Mouse (Mus musculus): ENCODE results near the gene Pnmal1.
A peak's percentile ranks its signal among the peaks of the same experiment; 100 is the strongest.

Pnmal1 gene

DNA sequence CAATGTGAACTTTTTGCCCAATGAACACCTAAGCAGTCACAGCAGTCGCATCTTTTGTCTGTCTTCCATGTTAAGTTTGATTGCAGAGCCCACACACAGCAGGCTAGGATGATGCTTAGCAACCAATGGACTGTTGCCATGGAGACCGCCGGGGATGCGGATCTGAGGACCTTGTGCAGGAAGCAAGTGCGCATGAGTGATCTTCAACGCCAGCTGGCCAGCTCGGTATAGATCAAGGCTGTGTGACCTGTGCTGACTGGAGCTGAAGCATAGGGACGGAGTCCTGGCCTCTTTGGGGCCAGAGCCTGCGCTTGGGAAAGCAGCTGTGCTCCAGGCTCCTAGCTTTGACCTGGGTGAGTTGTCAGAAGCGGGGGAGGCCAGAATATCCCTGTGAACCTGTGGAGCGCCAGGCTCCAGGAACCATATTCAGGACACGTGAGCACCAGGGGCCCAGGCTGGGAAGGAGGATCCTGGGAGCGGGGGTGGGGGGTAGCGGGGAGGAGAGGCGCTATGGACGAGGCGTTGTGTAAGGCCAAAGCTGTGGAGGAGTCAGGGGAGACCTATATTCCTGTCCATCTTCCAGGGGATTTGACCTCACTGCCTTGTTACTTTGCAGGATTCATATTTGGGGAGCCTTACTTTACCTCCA lies at the start of gene Pnmal1:
Gene Pnmal1 (plus strand): TSS at position 141 of the 649 bp plus-strand sequence.
- no peak for DNase-seq (ENCODE audit: low spot score)

DNA sequence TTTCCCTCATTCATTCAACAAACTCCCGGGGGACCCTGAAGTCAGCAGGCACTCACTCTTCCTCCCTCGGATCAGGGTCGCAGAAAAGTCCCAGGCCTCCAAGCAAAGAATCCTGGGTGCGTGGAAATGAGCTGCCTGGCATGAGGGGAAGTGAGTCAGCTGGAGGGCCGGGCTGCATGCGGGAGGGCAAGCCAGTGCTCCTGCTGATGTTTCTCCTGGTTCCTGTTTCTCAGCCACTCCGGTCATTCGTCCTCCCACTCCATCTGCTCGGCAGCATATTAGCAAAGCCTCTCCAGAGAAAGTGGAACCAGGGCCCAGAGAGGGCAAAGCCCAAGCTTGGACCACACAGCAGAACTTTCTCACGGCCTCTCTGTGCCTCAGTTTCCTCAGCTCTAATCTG lies 49.6 kb upstream of the Pnmal1 start:
- no peak for DNase-seq (ENCODE audit: low spot score)

DNA sequence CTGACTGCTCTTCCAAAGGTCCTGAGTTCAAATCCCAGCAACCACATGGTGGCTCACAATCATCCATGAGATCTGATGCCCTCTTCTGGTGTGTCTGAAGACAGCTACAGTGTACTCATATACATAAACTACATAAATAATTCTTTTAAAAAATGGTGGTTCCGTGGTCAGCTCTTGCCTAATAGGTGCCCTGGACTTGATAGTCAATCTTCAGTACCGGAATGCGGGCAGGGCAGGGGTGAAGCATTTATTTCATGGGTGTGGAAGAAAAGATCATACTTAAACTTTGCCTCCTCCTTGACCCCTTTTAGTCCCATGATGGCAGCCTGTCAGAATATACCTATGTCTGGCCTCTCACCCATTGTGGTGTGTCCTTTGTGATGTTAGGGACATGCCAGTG lies 47.6 kb upstream of the Pnmal1 start:
- no peak for DNase-seq (ENCODE audit: low spot score)

DNA sequence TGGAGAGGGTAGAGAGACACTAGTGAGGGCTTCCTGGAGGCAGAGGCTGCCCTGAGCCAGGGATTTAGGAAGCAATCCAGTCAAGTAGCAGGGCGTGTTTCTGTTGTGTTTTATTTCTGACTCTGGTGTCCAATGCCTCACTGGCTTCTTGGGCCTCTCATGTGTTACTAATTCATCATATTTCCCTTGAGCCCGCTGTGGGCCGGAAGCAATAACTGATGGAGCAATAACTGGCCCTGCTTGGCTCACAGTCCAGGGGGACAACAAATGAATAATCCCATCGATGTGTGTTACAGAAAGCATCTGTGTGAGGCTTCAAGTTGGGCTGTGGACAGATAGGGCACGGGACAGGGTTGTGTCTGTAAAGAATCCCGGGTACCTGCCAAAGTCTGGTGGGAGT lies 47.1 kb upstream of the Pnmal1 start:
- no peak for DNase-seq (ENCODE audit: low spot score)

DNA sequence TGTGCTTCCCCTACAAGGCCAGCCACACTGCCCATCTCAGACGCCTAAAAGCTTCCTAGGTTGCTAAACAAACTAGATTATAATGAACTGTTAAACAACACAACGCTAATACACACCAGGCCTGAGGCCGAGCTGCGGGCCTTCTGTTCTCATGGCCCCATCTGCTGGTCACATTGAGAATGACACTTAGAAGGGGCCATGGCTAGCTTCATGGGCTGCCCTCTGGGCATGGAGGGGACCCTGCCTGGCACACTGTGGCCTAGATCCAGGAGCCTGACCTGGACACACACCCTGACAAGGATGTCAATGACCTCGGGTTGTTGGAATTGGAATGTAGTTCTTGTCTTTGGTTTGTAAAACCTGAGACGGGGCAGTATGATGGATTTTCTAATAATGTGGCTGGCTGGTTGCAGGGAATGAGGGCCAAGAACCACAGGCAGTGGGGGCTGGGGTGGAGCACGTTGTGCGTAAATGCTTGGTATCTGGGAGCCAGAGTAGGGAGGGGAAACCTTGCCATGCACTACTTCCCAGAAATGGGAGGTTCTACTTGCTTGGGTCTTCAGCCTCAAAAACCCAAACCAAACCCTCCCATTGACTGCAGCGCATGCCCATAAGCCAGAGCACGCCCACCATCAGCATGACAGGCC lies 45.5 kb upstream of the Pnmal1 start:
- DNase-seq (ENCODE audit: low spot score), result peak; percentile 51

DNA sequence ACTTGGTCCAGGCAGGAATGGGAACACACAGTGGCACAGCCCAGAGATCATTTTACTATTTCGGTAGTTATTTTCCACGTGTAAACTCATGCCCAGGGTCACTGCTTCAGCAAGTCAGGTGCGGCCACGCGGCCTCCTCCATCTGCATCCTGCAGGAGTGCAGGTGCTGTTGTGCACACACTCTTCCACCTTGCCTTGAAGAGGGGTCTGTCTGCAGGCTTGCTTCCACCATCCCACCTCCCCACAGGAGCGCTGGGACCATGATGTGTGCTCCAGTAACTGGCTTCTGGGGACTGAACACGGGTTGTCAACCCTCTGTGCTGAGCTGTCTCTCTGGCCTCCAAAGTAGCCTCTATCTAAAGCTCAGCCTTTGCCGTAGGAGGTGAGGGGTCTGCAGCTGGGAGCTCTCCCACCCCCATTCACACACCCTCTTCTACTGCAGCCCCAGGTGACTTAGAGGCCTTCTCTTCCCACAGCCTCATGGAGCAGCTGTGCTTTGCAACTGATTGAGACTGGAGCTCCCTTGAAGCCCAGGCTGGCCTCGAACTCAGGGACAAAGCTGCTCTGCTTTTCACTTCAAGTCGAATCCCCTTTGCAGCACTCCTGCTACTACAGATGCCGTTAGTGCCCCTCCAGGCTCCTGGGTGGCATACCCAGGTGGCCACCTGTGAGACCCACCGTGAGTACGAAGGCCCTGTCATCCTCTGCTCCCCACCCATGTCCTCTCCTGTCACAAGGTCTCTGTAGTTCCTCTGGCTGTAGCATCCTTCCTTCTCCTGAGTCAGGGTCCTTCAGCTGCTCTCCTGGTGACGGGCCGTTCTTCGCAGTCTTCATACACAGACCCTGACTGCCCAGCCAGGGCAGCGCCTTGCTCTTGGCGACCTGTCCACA lies 44.8 kb upstream of the Pnmal1 start:
- no peak for DNase-seq (ENCODE audit: low spot score)

DNA sequence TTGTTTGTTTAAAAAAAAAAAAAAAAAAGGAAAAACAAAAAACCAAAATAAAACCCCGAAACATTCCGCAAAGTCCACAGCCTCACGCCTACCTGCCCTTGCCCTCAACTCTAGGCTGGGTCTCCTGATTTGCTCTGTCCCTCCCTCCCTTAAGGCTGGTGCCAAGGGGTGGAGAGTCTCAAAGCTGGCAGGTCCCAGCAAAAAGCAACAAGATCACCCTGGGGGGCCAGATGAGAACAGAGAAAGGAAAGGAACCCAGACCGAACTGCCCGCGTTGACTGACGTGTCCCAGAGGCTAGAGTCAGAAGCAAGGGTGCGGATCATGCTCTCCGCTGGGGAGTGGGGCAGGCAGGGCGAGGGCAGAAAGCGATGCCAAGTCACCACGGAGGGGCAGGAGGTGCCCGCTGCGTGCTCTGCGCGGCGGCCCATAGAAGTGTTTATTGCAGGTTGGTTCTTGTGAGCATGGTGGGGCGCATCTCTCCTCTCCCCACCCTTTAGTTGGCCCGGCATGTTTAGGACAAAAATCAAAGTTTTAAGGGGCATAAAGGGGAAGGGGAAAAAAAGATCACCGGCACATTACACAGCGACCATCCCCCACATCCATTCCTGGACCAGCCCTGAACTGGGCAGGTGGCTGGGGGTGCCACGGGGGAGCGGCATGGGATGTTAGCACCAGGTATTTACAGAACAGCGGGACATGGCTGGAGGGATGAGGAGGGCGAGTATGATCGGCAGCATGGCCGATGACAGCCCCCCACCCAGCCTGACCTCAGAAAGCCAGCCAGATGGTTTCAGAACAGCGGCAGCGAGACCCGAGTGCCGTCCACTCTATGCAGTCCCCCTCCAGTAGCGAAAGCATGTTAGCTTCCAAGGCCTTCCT lies 43.8 kb upstream of the Pnmal1 start:
- no peak for DNase-seq (ENCODE audit: low spot score)

DNA sequence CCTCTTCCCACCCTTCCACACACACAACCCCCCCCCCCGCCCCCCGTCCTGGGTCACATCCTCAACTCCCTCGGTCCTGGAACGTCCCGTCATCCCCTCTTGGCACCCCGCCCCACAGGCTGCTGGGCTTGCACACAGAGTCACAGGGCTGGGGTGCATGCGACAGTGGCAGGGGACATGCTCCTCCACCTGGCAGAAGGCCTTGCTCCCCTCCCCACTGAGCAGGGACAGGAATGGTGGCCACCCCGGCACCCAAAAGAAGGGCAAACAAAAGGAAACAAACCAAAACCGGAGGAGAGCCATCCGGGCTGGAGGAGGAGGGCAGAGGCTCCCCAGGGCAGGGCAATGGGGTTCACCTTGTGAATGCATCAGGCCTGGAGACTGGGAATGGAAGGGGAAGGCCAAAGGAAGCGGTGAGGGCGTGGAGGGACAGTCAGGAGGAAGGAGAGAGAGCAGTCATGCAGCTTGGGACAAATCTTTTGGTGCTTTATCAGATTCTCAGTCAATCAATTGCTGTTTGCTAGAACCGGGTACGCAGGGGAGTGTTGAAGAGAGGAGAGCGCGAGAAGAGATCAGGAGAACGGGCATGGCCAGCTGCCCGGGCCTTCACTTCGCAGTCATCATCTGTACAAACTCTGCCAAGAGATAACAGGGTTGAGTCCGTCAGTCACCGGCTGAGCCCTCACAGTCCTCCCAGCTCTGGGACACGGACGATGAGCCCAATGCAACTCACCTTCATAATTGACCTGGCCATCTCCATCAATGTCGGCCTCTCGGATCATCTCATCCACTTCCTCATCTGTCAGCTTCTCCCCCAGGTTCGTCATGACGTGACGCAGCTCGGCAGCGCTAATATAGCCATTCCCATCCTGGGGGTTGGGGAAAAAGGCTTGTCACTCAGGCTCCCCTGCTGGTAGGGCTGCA lies 42.9 kb upstream of the Pnmal1 start:
- DNase-seq (ENCODE audit: low spot score), result no peak

DNA sequence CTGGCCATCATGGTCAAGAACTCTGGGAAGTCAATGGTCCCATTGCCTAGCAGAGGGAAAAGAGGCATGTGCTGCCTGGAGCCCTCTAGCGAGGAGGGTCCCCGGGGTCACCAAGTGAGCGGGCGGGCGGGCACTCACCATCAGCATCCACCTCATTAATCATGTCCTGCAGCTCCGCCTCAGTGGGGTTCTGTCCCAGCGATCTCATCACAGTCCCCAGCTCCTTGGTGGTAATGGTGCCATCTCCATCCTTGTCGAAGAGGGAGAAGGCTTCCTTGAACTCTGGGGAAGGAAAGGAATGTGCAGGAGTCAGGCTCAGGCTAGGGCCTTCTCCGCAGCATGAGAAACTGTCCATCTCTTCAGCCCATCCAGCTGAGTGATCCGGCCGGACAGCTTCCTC lies 42.0 kb upstream of the Pnmal1 start:
- DNase-seq (ENCODE audit: low spot score), result no peak

DNA sequence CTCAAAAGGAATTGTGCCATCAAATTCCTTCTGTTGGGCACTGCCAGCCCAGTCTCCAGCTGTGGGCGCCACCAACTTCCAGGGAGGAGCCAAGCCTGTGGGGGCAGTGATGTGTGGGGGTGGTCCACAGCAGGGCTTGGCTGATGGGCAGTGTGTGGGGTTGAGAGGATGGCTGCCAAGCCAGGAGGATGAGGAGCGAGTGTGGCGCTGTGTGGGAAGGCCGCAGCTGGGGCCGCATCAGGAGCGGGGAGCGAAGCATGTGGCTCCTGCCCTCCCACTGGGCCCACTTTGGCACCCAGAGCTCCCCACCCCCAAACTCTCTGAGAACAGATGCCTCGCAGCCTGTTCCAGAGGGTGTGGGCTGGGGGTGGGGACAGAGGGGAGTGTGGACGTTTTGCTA lies 41.5 kb upstream of the Pnmal1 start:
- DNase-seq (ENCODE audit: low spot score), result no peak

DNA sequence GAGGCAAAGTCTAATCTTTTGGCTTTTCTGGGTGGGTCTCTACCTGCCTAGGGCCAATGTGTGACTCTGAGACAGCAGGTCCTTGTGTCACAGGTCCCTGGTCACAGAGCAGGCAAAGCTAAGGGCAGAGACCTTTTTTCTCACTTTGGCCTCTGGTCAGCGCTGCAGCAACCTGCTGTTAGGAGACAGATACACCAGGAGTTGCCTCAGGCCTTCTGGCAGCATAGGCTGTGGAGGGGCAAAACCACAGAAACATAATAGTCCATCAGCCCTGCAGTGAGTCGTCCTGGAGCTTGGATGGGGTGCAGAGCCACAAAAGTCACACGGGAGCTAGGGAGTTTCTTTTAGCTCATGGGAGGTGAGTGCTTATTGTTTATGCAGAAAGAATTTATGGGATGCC lies 40.8 kb upstream of the Pnmal1 start:
- no peak for DNase-seq (ENCODE audit: low spot score)

DNA sequence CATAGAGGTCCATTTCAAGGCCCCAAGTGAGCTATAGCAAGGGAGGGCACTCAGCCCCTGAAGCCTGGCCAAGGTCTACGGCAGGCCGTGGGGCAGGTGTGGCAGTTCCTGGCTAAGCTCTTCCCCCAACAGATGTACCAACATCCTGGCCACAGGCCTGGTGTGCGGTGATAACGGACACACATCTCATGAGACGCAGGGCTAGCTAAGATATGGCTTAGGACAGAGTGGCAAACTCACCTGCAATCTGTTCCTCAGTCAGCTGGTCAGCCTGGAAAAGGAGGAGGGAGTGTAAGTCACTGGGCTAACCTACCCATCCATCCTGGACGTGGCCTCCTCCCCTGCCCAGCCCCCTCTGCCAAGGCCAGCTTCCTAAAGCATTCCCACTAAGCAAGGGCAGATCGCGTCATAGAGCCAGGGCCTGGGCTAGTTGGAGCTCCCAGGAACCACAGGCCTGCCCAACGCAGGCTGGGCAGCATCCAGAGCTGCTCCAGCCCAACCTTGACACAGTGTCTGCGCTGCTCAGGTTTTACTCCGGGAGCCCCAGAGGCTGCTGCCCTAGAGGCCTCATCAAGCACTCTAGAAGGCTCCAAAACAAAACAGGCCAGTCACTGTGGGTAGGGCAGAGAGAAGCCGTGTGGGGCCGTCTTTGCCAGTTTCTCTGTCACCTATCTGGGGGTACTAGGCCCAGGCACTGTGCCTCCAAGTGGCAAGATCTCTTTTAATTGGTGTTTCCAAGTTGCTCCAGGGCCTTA lies 39.9 kb upstream of the Pnmal1 start:
- DNase-seq (ENCODE audit: low spot score), result no peak

DNA sequence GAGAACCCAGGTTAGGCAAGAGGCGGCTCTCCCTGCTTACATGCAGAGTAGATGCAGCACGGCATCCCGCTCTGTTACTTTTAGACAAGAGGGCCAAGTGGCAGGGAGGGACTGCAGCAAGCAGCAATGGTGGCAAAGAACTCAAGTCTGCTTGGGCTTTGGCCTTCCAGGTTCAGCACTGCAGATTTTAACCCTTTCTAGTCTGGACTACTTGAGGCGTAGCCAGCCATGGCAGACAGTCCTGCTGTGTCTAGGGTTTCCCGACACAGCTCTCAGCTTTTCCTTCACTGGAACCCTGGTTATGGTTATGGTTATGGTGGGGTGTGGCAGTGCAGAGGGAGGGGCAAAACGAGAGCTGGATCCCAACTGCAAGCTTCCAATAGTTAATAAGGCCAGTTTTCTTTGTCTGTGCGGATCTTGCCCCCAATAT lies 39.3 kb upstream of the Pnmal1 start:
- DNase-seq (ENCODE audit: low spot score), result no peak

DNA sequence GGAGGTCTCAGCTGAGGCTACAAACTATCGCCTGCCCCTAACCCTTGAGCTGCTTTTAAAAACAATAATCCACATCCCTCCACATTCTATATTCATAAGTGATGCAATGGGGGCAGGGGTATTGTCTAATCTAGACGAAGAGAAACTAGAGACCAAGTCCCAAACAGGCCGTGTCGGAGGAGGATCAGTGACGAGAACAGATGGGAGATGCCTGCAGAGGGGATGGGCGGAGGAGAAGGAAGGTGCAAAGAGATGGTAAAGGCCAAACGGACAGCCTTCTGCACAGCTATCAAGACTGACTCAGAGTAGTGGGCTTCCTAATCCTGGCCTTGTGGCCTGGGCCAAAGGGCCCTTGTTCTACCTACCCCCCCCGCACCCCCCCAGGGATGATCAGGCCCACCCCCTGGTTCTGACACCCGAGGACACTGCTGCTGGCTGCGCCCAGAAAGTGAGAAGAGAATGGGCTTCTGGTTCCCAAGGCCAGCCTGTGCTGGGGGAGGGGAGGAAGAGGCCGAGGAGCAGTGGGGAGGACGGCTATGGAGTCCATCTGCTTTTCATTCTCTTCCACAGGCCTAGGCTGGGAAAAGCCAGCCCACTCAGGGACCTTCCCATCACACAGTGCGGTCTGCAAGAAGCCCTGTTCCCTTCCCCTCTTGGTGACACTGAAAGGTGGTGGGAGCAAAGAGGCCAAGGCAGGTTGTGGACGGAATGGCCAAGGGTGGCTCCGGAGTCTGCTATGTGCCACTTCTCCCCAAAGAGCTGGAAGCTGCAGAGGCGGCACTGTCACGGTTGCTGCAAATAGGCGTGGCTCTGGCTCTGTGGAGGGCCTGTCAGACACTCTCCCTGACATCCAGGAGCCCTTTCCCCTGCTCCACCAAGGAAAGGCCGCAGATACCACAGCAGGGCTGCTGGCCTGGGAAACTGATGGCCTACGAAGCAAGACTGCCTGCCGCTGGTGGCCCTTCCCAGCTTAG lies 38.4 kb upstream of the Pnmal1 start:
- no peak for DNase-seq (ENCODE audit: low spot score)

DNA sequence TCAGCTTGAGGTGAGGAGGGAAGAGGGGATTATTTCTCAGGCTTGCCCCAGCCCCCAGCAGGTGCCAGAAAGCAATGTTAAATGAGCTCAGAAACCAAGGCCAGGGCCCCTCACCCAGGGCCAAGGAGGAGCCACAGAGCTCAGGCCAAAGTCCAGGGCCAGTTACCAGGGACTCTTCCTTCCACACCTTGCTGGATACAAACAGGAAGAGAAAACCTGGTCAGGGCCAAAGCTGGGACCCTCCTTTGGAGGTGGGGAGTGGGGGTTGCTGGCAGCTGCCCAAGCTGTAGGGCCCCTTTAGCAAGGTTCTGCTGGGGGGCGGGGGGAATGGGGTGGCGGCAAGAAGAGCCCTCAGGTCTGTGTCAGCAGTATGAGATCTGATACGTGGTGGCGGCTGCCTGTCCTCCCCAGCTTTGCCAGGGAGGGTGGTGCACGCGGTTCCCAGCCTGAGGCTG lies 37.6 kb upstream of the Pnmal1 start:
- no peak for DNase-seq (ENCODE audit: low spot score)

DNA sequence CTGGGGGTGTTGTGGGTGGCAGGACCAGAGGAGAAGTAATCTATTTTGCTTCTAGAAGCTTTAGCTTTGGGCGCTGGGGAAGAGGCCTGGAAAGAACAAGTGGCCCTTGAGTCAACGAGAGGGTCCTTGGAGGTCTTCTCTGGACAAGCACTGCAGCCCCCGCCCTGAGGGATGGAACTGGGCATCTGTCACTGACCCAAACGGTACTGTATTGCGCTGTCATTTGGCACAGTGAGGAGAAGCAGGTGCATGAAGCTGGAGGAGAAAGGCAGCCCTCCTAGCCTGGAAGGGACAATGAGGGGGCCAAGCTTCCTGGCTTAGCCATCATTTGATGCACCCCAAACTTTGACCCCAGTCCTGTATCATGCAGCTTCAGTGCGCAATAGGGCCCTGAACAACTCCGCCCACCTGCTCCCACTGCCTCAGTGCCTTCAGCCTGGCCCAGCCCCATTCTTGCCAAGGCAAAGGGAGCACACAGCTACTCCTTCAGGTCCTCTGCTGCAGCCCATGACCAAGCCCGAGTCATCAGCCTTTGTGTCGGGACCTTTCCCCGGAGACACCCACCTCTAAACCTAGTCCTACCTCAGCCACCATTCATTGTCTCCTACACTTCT lies 37.0 kb upstream of the Pnmal1 start:
- DNase-seq (ENCODE audit: low spot score), result peak; percentile 37

DNA sequence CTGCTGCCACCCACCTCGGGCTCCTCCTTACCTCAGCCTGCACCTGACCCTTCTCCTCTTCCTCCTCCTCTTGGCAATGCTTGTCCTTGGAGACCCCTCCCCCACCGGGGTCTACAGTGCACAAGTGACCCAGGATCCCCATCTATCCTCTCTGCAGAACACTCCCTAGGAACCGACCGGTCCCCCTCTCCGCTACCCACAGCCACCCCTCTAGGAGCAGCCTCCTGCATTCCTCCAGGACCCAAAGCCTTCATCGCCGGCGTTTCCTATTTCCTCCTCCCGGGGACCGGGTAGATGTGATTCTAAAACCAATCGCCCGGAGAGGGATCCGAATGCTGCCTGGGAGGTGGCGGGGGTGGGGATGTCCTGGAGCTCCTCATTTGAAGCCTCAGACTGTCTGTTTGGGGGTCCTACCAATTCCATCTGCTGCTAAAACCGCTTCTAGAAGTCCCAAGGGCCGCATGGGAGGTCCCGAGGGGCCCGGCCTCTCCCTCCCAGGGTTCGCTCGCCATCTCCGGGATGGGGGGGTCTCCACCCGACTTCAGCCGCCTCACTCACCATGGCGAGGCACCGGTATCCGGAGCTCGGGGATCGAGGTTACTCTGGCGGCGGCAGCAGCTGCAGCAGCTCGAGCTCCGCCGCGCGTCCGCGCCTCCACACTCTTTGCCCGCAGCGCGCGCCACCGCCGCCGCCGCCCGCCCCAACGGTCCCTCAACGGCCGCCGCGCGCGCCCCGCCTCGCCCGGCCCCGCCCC lies 36.0 kb upstream of the Pnmal1 start:
- no peak for DNase-seq (ENCODE audit: low spot score)
